Mouse (Mus musculus) embryonic facial prominence, embryonic 10.5 days (tissue): ENCODE results near the gene Cadm2. TPM values are rescaled to one million over a fixed set of nuclear protein-coding genes. Genes with fewer than 3 reads are reported as not detected.

Experiments
- DNase-seq: peaks from one replicate; pipeline ENCODE4 v3.0.0-alpha.2; 2017; ENCODE audit warnings: low spot score
- H3K27ac ChIP-seq: fragments of 300-500 bp; sonication (generic); replicated peaks from 2 replicates; pipeline ENCODE4 v1.5.1; 2016; ENCODE audit warnings: mild to moderate bottlenecking
- H3K27me3 ChIP-seq: fragments of 300-500 bp; sonication (generic); replicated peaks from 2 replicates; pipeline ENCODE4 v1.6.1; 2016; ENCODE audit warnings: low read depth, mild to moderate bottlenecking; ENCODE audit not compliant: poor library complexity, severe bottlenecking
- H3K36me3 ChIP-seq: fragments of 300-500 bp; sonication (generic); replicated peaks from 2 replicates; pipeline ENCODE4 v1.6.1; 2016; ENCODE audit warnings: mild to moderate bottlenecking, moderate library complexity
- H3K4me1 ChIP-seq: fragments of 300-500 bp; sonication (generic); 2 replicates; pipeline ENCODE4 v1.6.1; 2016
- H3K4me3 ChIP-seq: fragments of 300-500 bp; sonication (generic); 2 replicates; pipeline ENCODE4 v1.5.1; 2016; ENCODE audit warnings: mild to moderate bottlenecking, moderate library complexity
- H3K9me3 ChIP-seq: fragments of 300-500 bp; sonication (generic); 2 replicates; pipeline ENCODE4 v1.6.1; 2016; ENCODE audit warnings: mild to moderate bottlenecking
- WGBS: fragments of 180-500 bp; shearing (Covaris S2); methylation state at CpG from one replicate; pipeline ENCODE4 v1.1.7; 2016; 5-methylcytosine and 5-hydroxymethylcytosine counted together
- polyA plus RNA-seq: library from polyadenylated mRNA; unstranded; fragments of >200 nt; fragmentation: Nextera tagmentation; extraction: Ambion mirVana; gene quantifications from 2 replicates; pipeline ENCODE4 v1.2.1, GENCODE M21; 2016

Gene Cadm2
- polyA plus RNA-seq, 1 experiment from 2014 or later: 1.5 TPM

DNA sequence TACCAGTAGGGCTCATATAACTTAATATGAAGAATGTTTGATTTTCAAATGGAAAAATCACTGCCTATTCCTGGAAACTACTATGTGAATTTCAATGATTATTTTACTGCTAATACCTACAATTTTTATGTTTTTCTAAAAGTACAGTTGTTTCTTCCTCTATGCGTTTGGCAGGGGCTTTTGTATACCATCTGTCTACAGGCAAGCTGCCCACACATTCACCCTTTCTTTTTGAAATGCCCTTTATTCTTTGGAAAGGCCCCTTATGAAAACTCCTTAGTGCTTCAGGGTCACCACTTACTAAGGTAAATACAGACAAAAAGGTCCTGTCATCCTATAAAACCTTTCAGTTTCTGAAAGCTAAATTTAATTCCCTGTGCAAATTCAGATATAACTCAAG is 195.3 kb downstream of the Cadm2 start:
- Histone ChIP-seq H3K4me1 (no peaks in the 10 kb centered on the region), H3K27ac (no peak overlapping the region), H3K36me3 (no peaks in the 10 kb centered on the region), H3K27me3 (no peaks in the 10 kb centered on the region), H3K9me3 (no peaks in the 10 kb centered on the region), H3K4me3 (no peak overlapping the region)
- DNase-seq: no peak
- WGBS: 66% methylated on average over 1 of the region's 1 CpGs

DNA sequence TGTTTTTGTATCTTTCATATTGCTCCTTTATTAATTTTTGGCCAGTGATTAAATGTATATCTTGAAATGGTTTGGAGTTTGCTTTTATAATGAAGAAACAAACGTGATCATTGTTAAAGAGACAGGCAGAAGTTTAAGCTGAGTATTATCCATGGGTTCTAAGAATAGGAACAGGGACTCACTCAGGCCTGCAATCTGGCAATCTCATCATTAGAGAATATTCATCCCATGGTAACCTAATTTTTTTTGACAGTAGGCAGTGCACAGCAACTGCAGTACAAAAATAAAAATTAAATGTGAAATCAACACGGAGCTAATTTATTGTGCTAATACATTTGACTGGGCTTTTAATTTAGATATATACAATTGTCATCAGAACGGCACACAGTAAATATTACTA is 209.8 kb downstream of the Cadm2 start:
- H3K4me3 ChIP-seq: no peak overlapping the region
- no peaks in the 10 kb centered on the region for H3K9me3 ChIP-seq
- no peak overlapping the region for H3K27ac ChIP-seq
- DNase-seq: no peak
- no peaks in the 10 kb centered on the region for H3K36me3 ChIP-seq
- 73% methylated on average over 3 of the region's 3 CpGs for WGBS
- H3K27me3 ChIP-seq: no peaks in the 10 kb centered on the region
- no peaks in the 10 kb centered on the region for H3K4me1 ChIP-seq

DNA sequence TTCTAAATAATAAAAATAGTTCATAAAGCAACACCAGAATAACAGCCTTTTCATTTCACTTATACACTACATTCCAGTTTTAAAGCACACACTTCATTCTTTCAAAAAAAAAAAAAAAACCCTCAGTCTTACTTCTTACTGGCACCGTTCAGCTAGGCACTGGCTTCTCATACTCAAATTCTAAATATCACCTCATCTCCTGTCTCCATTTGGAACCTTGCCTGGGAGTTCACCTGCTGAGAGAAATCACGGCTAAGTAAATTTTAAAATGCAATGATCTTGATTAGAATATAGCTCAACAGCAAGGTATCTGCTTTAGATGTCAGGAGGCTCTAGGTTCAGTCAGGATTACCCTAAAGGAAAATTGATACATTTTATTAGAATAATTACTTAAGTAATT is 210.2 kb downstream of the Cadm2 start:
- H3K4me3 ChIP-seq: no peak overlapping the region
- H3K27me3 ChIP-seq: no peaks in the 10 kb centered on the region
- H3K36me3 ChIP-seq: no peaks in the 10 kb centered on the region
- DNase-seq: no peak
- H3K27ac ChIP-seq: no peak overlapping the region
- no peaks in the 10 kb centered on the region for H3K4me1 ChIP-seq
- H3K9me3 ChIP-seq: no peaks in the 10 kb centered on the region
- WGBS: 80% methylated on average over 2 of the region's 2 CpGs

DNA sequence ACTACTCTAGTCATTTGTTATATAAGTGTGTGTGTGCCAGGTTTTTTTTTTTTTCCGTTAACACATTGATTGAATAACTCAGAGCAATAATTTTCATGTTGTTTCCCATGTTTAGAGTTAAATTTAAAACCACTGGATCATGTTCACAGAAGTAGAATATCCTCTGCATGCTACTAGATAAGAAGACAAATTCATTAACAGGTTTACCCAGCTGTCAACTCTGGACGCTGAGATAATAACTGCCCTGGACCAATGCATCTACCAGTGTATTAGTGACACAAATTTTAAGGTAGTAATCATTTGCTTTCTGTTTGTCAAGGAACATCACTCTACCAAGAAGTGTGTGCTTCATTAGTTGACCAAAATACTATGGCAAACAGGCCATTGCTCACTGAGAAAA is 253.0 kb downstream of the Cadm2 start:
- no peak for DNase-seq
- no peaks in the 10 kb centered on the region for H3K9me3 ChIP-seq
- no peak overlapping the region for H3K4me3 ChIP-seq
- no peaks in the 10 kb centered on the region for H3K36me3 ChIP-seq
- H3K27ac ChIP-seq: no peak overlapping the region
- H3K27me3 ChIP-seq: no peaks in the 10 kb centered on the region
- WGBS: 87% methylated on average over 2 of the region's 2 CpGs
- no peaks in the 10 kb centered on the region for H3K4me1 ChIP-seq

DNA sequence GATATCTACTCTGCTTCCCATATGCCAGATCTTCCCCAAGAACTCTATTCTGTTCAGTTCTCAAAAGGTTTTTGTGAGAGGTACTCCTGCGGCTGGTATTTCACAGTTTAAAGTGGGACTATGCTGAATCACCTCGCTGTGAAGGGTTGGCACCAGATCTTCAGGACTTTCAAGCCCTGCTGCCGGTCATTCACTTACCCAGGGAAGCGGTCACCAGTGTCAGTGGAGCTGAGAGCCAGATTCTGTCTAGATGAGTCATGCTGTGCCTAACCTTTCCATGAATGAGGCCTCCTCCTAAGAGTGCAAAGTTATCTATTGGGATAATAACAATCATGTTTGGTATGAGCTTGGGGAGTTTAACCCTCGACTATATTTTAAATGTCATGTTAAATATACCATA is 272.7 kb downstream of the Cadm2 start:
- Histone ChIP-seq H3K4me1 (no peaks in the 10 kb centered on the region), H3K4me3 (no peak overlapping the region), H3K27ac (no peak overlapping the region), H3K36me3 (no peaks in the 10 kb centered on the region), H3K9me3 (no peaks in the 10 kb centered on the region), H3K27me3 (no peaks in the 10 kb centered on the region)
- WGBS: 87% methylated on average over 5 of the region's 5 CpGs
- no peak for DNase-seq

DNA sequence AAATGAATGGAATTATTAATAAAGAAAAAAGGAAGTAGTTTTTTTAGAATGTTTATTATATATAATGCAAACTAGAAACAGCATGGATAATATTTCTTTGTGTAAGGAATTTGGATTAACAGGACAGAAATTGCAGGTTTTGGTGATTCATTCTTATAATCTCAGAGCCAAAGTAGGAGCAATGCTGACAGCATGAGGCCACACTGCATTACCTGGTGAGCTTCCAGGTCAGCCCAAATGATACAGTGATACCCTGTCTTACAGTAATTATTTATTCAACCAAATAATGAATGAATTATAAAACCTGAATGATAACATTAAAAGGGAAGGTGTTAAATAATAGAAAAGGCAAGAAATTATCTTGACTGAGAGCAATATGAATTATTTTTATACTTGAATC is 273.1 kb downstream of the Cadm2 start:
- no peaks in the 10 kb centered on the region for H3K9me3 ChIP-seq
- H3K4me3 ChIP-seq: no peak overlapping the region
- no peaks in the 10 kb centered on the region for H3K27me3 ChIP-seq
- no peak for DNase-seq
- no peaks in the 10 kb centered on the region for H3K4me1 ChIP-seq
- H3K27ac ChIP-seq: no peak overlapping the region
- H3K36me3 ChIP-seq: no peaks in the 10 kb centered on the region

DNA sequence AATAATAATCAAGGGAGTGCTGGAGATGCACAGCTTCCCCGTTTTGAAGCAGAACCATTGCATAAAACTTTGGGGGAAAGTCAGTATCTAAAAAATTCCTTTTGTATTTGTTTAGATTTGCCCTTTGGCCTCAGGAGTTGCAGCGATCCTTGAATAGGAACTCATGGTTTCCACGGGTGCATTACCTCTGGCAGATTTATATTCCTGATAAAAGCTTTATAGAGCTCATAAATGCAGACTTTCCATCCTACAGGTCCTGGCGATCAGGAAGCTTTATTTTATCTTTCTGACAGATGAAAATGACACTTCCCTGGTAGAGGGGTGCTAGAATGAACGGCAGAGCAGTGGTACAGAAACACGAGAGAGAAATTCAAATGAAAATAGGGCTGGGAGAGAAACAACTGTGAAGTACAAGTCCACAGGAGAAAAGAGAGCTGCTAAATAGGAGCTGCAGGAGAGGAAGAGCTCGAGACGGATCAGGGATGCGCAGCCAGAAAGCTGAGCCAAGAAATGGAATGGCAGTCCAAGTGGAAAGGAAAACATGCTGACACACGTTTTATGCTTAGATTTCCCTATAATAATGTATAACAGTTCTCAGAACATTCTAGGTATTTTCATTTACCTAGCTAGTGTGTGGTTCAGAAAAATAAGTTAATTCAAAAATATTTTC is 274.0 kb downstream of the Cadm2 start:
- H3K4me3 ChIP-seq: no peak overlapping the region
- H3K9me3 ChIP-seq: no peaks in the 10 kb centered on the region
- H3K36me3 ChIP-seq: no peaks in the 10 kb centered on the region
- H3K27me3 ChIP-seq: no peaks in the 10 kb centered on the region
- 74% methylated on average over 10 of the region's 10 CpGs for WGBS
- DNase-seq: no peak
- H3K27ac ChIP-seq: no peak overlapping the region
- no peaks in the 10 kb centered on the region for H3K4me1 ChIP-seq

DNA sequence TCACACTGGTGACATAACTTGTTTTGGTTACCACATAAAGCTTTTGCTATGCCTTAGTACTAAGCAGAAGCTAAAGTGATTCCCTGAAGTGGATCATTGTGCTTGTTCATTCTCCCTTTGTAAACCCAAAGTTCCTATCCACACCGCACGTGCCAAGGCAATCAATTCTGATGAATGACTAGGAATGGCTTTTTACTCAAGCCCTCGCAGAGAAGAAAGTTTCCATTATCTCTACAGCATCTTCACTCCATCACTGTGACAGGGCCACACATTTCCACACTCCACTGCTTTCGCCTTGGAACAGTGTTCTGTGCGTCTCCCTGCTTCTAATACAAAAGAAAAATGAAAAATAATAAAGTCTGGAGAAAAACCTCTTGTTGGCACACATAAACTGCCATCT is 276.5 kb downstream of the Cadm2 start:
- H3K9me3 ChIP-seq: no peaks in the 10 kb centered on the region
- no peaks in the 10 kb centered on the region for H3K27me3 ChIP-seq
- WGBS: 66% methylated on average over 5 of the region's 5 CpGs
- H3K36me3 ChIP-seq: no peaks in the 10 kb centered on the region
- H3K4me1 ChIP-seq: no peaks in the 10 kb centered on the region
- H3K27ac ChIP-seq: no peak overlapping the region
- no peak overlapping the region for H3K4me3 ChIP-seq
- no peak for DNase-seq

DNA sequence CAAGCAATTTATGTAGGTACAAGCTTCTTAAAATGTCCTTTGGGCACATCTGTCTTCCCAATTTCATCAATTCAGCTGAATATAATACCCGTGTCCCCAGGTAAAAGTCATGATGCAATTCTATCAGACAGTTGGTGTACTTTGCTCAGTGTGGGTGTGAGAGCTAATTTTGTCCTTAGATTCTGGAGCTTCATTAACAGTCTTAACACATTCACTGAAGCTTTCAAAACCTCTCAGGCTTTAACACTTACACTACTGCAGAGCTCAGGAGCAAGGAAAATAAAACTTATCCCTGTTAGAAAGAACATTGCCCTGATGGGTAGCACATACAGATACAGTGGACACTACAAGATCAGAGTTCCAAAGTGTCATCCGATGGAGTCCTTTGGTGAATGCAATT is 309.7 kb downstream of the Cadm2 start:
- no peak overlapping the region for H3K4me3 ChIP-seq

DNA sequence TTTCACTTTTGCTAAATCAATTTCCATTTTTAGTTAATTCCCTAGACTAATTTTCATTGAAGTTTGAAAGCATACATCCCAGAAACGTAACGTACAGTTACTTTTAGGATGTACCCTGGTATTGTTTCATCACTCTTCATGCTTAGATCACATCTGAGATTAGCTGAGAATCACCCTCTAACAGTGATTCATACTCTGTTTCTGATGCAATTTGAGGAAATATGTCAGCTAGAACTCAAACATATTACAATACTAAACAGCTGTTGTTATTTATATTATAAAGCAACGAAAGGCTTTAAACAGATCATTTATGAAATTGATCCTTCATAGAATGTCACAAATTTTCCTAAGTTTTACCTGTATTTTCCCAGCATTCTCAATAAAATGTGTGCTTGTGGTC is 336.0 kb downstream of the Cadm2 start:
- WGBS: 91% methylated on average over 3 of the region's 3 CpGs
- no peak overlapping the region for H3K4me3 ChIP-seq

More for the DNA sequence above, 309.7 kb downstream of the Cadm2 start:
- no peak for DNase-seq
- Histone ChIP-seq H3K9me3 (no peaks in the 10 kb centered on the region), H3K4me1 (no peaks in the 10 kb centered on the region), H3K27ac (no peak overlapping the region), H3K36me3 (no peaks in the 10 kb centered on the region), H3K27me3 (no peaks in the 10 kb centered on the region)
- 86% methylated on average over 2 of the region's 2 CpGs for WGBS

DNA sequence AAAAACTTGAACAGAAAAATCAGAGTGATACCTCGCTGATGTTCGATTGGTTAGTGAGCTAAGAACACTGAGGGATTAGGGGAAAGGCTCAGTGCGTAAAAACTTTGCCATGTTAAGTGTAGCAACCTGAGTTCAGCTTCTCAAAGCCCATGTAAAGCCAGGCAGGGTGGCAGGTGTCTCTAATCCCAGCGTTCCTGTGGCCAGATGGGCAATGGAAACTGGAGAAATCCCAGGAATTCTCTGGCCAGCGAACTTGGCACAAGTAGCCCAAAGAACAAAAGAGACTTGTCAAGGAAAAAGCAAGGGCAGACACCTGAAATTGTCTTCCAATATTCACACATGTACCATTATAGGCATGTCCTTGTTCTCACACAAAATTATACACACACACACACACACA is 377.1 kb downstream of the Cadm2 start:
- no peaks in the 10 kb centered on the region for H3K9me3 ChIP-seq
- H3K36me3 ChIP-seq: no peaks in the 10 kb centered on the region
- DNase-seq: no peak
- H3K4me3 ChIP-seq: no peak overlapping the region
- no peaks in the 10 kb centered on the region for H3K4me1 ChIP-seq
- 77% methylated on average over 5 of the region's 5 CpGs for WGBS
- H3K27ac ChIP-seq: no peak overlapping the region
- H3K27me3 ChIP-seq: no peaks in the 10 kb centered on the region

More for the DNA sequence above, 336.0 kb downstream of the Cadm2 start:
- no peak overlapping the region for H3K27ac ChIP-seq
- no peaks in the 10 kb centered on the region for H3K9me3 ChIP-seq
- no peaks in the 10 kb centered on the region for H3K27me3 ChIP-seq
- no peaks in the 10 kb centered on the region for H3K36me3 ChIP-seq
- no peak for DNase-seq
- H3K4me1 ChIP-seq: no peaks in the 10 kb centered on the region

DNA sequence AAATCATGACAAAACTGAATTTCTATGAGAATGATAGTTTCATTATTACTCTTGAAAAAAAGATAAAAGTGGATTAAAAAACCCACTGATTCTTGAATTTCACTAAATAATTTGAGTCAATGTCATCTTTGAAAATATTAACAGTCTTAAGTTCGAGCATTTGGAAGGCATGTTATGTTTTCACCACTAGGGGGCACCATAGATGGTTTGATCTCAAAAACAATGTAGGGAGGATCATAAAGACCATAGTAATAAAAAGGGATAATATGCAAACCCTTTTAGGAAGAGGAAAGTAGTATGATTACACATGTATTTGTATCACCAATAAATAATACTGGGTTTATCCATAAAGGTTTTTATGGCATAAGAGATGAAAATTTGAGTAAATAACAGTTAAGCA is 385.8 kb downstream of the Cadm2 start:
- 27% methylated on average over 1 of the region's 1 CpGs for WGBS
- no peak for DNase-seq
- no peaks in the 10 kb centered on the region for H3K9me3 ChIP-seq
- H3K36me3 ChIP-seq: no peaks in the 10 kb centered on the region
- H3K4me1 ChIP-seq: no peaks in the 10 kb centered on the region
- no peak overlapping the region for H3K27ac ChIP-seq
- H3K27me3 ChIP-seq: no peaks in the 10 kb centered on the region
- no peak overlapping the region for H3K4me3 ChIP-seq

DNA sequence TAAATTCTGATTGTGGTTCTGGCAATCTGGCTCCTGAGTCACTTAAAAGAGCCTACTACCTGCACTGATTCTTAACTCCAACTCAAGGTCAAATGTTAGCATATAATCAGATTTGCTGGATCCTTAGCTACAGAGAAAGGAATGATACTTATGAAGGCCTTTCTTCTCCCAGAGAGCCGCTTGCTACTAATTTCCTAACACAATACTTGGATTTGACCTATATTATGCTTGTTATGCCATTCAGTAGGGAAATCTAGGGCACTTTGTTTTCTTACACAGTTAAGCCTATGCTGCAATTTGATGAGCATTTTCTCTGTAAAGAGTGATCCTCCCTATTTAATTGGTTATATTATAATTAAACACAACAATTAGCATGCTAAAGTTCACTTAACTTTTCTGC is 394.0 kb downstream of the Cadm2 start:
- no peak for DNase-seq

DNA sequence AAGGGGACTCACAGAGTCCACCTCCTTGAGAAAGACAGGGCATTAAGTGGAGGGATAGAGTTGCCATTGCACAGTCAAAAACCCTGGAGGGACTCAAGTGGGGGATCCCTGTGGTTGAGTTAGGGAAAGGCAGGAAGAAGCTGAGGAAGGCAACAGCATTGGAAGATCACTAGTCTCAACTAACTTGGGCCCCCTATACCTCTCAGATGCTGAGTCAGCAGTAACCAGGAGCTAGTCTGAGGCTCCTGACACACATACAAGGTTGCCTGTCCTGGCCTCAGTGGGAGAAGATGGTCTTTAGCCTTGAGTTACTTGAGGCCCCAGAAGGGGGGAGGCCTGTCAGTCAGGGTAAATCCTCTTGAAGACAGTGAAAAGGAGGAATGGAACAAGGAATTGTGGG is 417.4 kb downstream of the Cadm2 start:
- Histone ChIP-seq H3K27ac (no peak overlapping the region), H3K27me3 (no peaks in the 10 kb centered on the region), H3K36me3 (no peaks in the 10 kb centered on the region), H3K9me3 (no peaks in the 10 kb centered on the region), H3K4me3 (no peak overlapping the region), H3K4me1 (no peaks in the 10 kb centered on the region)
- DNase-seq: no peak

More for the DNA sequence above, 394.0 kb downstream of the Cadm2 start:
- H3K27ac ChIP-seq: no peak overlapping the region
- no peaks in the 10 kb centered on the region for H3K4me1 ChIP-seq
- H3K36me3 ChIP-seq: no peaks in the 10 kb centered on the region
- WGBS: 81% methylated on average over 1 of the region's 1 CpGs
- H3K9me3 ChIP-seq: no peaks in the 10 kb centered on the region
- H3K27me3 ChIP-seq: no peaks in the 10 kb centered on the region
- no peak overlapping the region for H3K4me3 ChIP-seq
